Mouse (Mus musculus) heart, postnatal 0 days (tissue): ENCODE measurements around the gene Mdh1. TPM values are rescaled to one million over a fixed set of nuclear protein-coding genes. Genes with fewer than 3 reads are reported as not detected.

ENCODE experiments used
- ATAC-seq: fragments of 200-750 bp; cut with Nextera tagmentation; 2 replicates; pipeline ENCODE4 v1.8.0; 2017; ENCODE audit warnings: low read depth, moderate number of reproducible peaks, moderate library complexity; ENCODE audit not compliant: insufficient read depth
- DNase-seq: peaks from one replicate; pipeline ENCODE4 v3.0.0-alpha.2; 2016; ENCODE audit warnings: low spot score
- H3K27ac ChIP-seq: fragments of 300-500 bp; sonication (generic); 2 replicates; pipeline ENCODE4 v1.5.1; 2014; ENCODE audit warnings: low read depth, mild to moderate bottlenecking
- H3K27me3 ChIP-seq: fragments of 300-500 bp; sonication (generic); 2 replicates; pipeline ENCODE4 v1.6.1; 2014; ENCODE audit warnings: low read length, mixed read lengths; ENCODE audit not compliant: control insufficient read depth, insufficient read depth
- H3K36me3 ChIP-seq: fragments of 300-500 bp; sonication (generic); replicated peaks from 2 replicates; pipeline ENCODE4 v1.6.1; 2014; ENCODE audit warnings: low read length, mixed read lengths; ENCODE audit not compliant: control insufficient read depth, insufficient read depth
- H3K4me1 ChIP-seq: fragments of 300-500 bp; sonication (generic); 2 replicates; pipeline ENCODE4 v1.6.1; 2014; ENCODE audit warnings: antibody characterized with exemption; ENCODE audit not compliant: control insufficient read depth, insufficient read depth
- H3K4me2 ChIP-seq: fragments of 300-500 bp; sonication (generic); 2 replicates; pipeline ENCODE4 v1.6.1; 2014; ENCODE audit warnings: low read depth, mild to moderate bottlenecking, low read length, moderate library complexity
- H3K4me3 ChIP-seq: fragments of 300-500 bp; sonication (generic); 2 replicates; pipeline ENCODE4 v1.5.1; 2014; ENCODE audit warnings: low read depth, low read length
- H3K9ac ChIP-seq: fragments of 300-500 bp; sonication (generic); replicated peaks from 2 replicates; pipeline ENCODE4 v1.6.1; 2014; ENCODE audit warnings: low read depth, low read length, mixed read lengths
- H3K9me3 ChIP-seq: fragments of 300-500 bp; sonication (generic); replicated peaks from 2 replicates; pipeline ENCODE4 v1.6.1; 2016; ENCODE audit warnings: low read length; ENCODE audit not compliant: control insufficient read depth
- CTCF ChIP-seq: IDR thresholded peaks from 2 replicates; pipeline ENCODE4 v1.5.1; 2016; ENCODE audit warnings: antibody characterized with exemption, control low read depth, low read depth
- EP300 ChIP-seq: IDR thresholded peaks from 2 replicates; pipeline ENCODE4 v1.6.1; 2016; ENCODE audit warnings: antibody characterized with exemption, low read depth
- WGBS: fragments of 180-500 bp; shearing (Covaris S2); extraction: QIAGEN DNeasy Blood & Tissue Kit; methylation state at CpG from one replicate; pipeline ENCODE4 v1.1.7; 2014; 5-methylcytosine and 5-hydroxymethylcytosine counted together
- polyA plus RNA-seq: library from polyadenylated mRNA; unstranded; fragments of >200 nt; fragmentation: Nextera tagmentation; extraction: Ambion mirVana; gene quantifications from 2 replicates; pipeline ENCODE4 v1.2.1, GENCODE M21; 2015
- total RNA-seq: library from RNA; depleted of rRNA; stranded (reverse); fragments of >200 nt; gene quantifications from 2 replicates; pipeline ENCODE4 v1.2.3, GENCODE M21; 2014; ENCODE audit warnings: low replicate concordance

Mdh1 gene
- total and polyA plus RNA-seq, 2 experiments from 2014 or later = 1,252 to 3,016 TPM

- no peaks in the 10 kb centered on the region for H3K27me3 ChIP-seq
Measured at GRCm38 (mm10) chr11:21570973-21571372, 1.2 kb downstream of the Mdh1 start.

GRCm38 (mm10) chr11:21570109-21570474 is 2.1 kb downstream of the Mdh1 start:
- Histone ChIP-seq H3K9me3 (no peaks in the 10 kb centered on the region), H3K4me1 (peaks cover 21% of the 10 kb centered on the region; the same call in 1 of the 2 replicates), H3K4me2 (peak overlapping the region; percentile 61), H3K36me3 (peaks cover 22% of the 10 kb centered on the region), H3K4me3 (peak overlapping the region; percentile 88), H3K27me3 (no peaks in the 10 kb centered on the region), H3K27ac (peak overlapping the region; percentile 96), H3K9ac (peak overlapping the region; percentile 64)
- DNase-seq (peak; percentile 26), ATAC-seq (no peak)
- 19% methylated on average over 2 of the region's 2 CpGs for WGBS
- TF ChIP-seq CTCF (no peak), EP300 (no peak)

More at GRCm38 (mm10) chr11:21570973-21571372, 1.2 kb downstream of the Mdh1 start:
- H3K9me3 ChIP-seq = no peaks in the 10 kb centered on the region
- no peak for TF ChIP-seq CTCF
- TF ChIP-seq EP300 = no peak
- peak overlapping the region; percentile 88 for H3K4me3 ChIP-seq
- DNase-seq (peak; percentile 75), ATAC-seq (no peak)
- H3K4me1 ChIP-seq = 0 out of 2 replicates have a peak, but pooled peaks cover 15% of the 10 kb centered on the region
- peaks cover 14% of the 10 kb centered on the region for H3K36me3 ChIP-seq
- H3K4me2 ChIP-seq = peak overlapping the region; percentile 61
- H3K9ac ChIP-seq = peak overlapping the region; percentile 92
- peak overlapping the region; percentile 96 for H3K27ac ChIP-seq
- WGBS = 5% methylated on average over 10 of the region's 10 CpGs

GRCm38 (mm10) chr11:21569456-21570108 is 2.6 kb downstream of the Mdh1 start:
- WGBS = 5% methylated on average over 3 of the region's 3 CpGs
- ATAC-seq (peak; percentile 37), DNase-seq (peak; percentile 93)
- H3K27ac ChIP-seq = peak overlapping the region; percentile 96
- no peaks in the 10 kb centered on the region for H3K9me3 ChIP-seq
- peak overlapping the region; percentile 88 for H3K4me3 ChIP-seq
- peak overlapping the region; percentile 61 for H3K4me2 ChIP-seq
- peaks cover 21% of the 10 kb centered on the region; the same call in 1 of the 2 replicates for H3K4me1 ChIP-seq
- peak; percentile 39; the same call in 1 of the 2 replicates for TF ChIP-seq EP300
- peak; percentile 16; the same call in 1 of the 2 replicates for TF ChIP-seq CTCF
- H3K36me3 ChIP-seq = peaks cover 27% of the 10 kb centered on the region
- H3K9ac ChIP-seq = peak overlapping the region; percentile 64
- no peaks in the 10 kb centered on the region for H3K27me3 ChIP-seq

DNA sequence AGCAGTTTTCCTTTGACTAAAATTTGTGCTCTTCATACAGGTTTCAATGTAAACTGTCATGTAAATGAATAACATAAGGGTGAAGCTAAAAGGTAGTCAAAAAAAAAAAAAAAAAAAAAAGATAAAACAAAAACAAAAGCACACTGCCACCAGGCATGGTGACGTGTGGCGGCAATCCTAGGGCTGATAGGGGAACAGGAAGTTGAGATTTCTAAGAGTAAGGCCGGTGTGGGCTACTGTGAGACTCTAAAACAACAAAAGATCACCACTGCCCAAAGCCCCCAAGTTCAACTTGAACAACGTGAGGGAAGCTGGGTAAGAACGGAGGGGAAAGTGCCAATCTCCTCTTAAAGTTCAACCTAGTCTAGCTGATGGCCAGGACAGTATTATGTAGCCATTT is 3.2 kb downstream of the Mdh1 start:
- H3K4me2 ChIP-seq = peak overlapping the region; percentile 61
- peaks cover 21% of the 10 kb centered on the region; the same call in 1 of the 2 replicates for H3K4me1 ChIP-seq
- peak overlapping the region; percentile 88 for H3K4me3 ChIP-seq

GRCm38 (mm10) chr11:21567733-21568132 is 4.4 kb downstream of the Mdh1 start:
- Histone ChIP-seq H3K27ac (no peak overlapping the region), H3K36me3 (peaks cover 35% of the 10 kb centered on the region), H3K9ac (peak overlapping the region; percentile 28; the same call in 1 of the 2 replicates), H3K4me2 (peak overlapping the region; percentile 53), H3K4me3 (peak overlapping the region; percentile 24; the same call in 1 of the 2 replicates), H3K9me3 (no peaks in the 10 kb centered on the region), H3K27me3 (no peaks in the 10 kb centered on the region), H3K4me1 (peaks cover 14% of the 10 kb centered on the region; the same call in 1 of the 2 replicates)
- TF ChIP-seq EP300 (no peak), CTCF (no peak)
- WGBS = 69% methylated on average over 1 of the region's 1 CpGs
- no peak for DNase-seq
- ATAC-seq = no peak

More for the DNA sequence above, 3.2 kb downstream of the Mdh1 start:
- H3K27ac ChIP-seq = peak overlapping the region; percentile 96
- ATAC-seq (no peak), DNase-seq (no peak)
- peak overlapping the region; percentile 64 for H3K9ac ChIP-seq
- peaks cover 28% of the 10 kb centered on the region for H3K36me3 ChIP-seq
- 7% methylated on average over 5 of the region's 5 CpGs for WGBS
- TF ChIP-seq EP300 (no peak), CTCF (no peak)
- H3K9me3 ChIP-seq = no peaks in the 10 kb centered on the region
- H3K27me3 ChIP-seq = no peaks in the 10 kb centered on the region
